Mouse (Mus musculus): ENCODE measurements around the gene Aven. TPM values are rescaled to one million over a fixed set of nuclear protein-coding genes. Genes with fewer than 3 reads are reported as not detected.

Aven gene
- 117 TPM for polyA plus RNA-seq (2014; fragmentation: Illumina TruSeq; extraction: RNeasy Lipid Tissue Mini Kit (QIAGEN cat#74804); ENCODE audit: low read depth, low replicate concordance)

GRCm38 (mm10) chr2:112492856-112493538 is at the start of gene Aven:
Gene Aven (plus strand): TSS chr2:112492964.

GRCm38 (mm10) chr2:112454862-112455564 is 37.8 kb upstream of the Aven start, which contains the start of gene Emc7:
Gene Emc7 (plus strand): TSS chr2:112454997.

GRCm38 (mm10) chr2:112480669-112481068 is 12.1 kb upstream of the Aven start, which contains the start of gene Chrm5:
Gene Chrm5 (minus strand): TSS chr2:112480769.

Other genes starting within 250 kb of the Aven start
- 21.3 TPM for gene Nutm1, start 233.7 kb upstream of the Aven start, polyA plus RNA-seq (2014; fragmentation: Illumina TruSeq; extraction: RNeasy Lipid Tissue Mini Kit (QIAGEN cat#74804); ENCODE audit: low read depth, low replicate concordance)
- gene Nop10, start 231.0 kb upstream of the Aven start, polyA plus RNA-seq (2014; fragmentation: Illumina TruSeq; extraction: RNeasy Lipid Tissue Mini Kit (QIAGEN cat#74804); ENCODE audit: low read depth, low replicate concordance): 45.7 TPM
- gene Slc12a6, start 227.1 kb upstream of the Aven start, polyA plus RNA-seq (2014; fragmentation: Illumina TruSeq; extraction: RNeasy Lipid Tissue Mini Kit (QIAGEN cat#74804); ENCODE audit: low read depth, low replicate concordance): 46.9 TPM
- not detected for gene Gm21985, start 226.7 kb upstream of the Aven start, polyA plus RNA-seq (2014; fragmentation: Illumina TruSeq; extraction: RNeasy Lipid Tissue Mini Kit (QIAGEN cat#74804); ENCODE audit: low read depth, low replicate concordance)
- gene Emc4, start 124.9 kb upstream of the Aven start, polyA plus RNA-seq (2014; fragmentation: Illumina TruSeq; extraction: RNeasy Lipid Tissue Mini Kit (QIAGEN cat#74804); ENCODE audit: low read depth, low replicate concordance): 83.6 TPM
- 16.3 TPM for gene Katnbl1, start 113.8 kb upstream of the Aven start, polyA plus RNA-seq (2014; fragmentation: Illumina TruSeq; extraction: RNeasy Lipid Tissue Mini Kit (QIAGEN cat#74804); ENCODE audit: low read depth, low replicate concordance)
- gene Emc7, start 38.0 kb upstream of the Aven start, polyA plus RNA-seq (2014; fragmentation: Illumina TruSeq; extraction: RNeasy Lipid Tissue Mini Kit (QIAGEN cat#74804); ENCODE audit: low read depth, low replicate concordance): 30.9 TPM
- not detected for gene Chrm5, start 12.2 kb upstream of the Aven start, polyA plus RNA-seq (2014; fragmentation: Illumina TruSeq; extraction: RNeasy Lipid Tissue Mini Kit (QIAGEN cat#74804); ENCODE audit: low read depth, low replicate concordance)